16 mouse cellular contexts compared by ENCODE assay signal in genomic region chr4:140616196-140616595, GRCm38 (mm10). TPM values are rescaled to one million over a fixed set of nuclear protein-coding genes. Genes with fewer than 3 reads are reported as not detected.
DNase-seq lines count a peak whose midpoint lies in the region; ATAC-seq and TF ChIP-seq lines count a peak whose summit lies in the region.
"Had no signal": no experiment of that assay in that cellular context is flagged by ENCODE, and none has a peak within 500 bp of the region (broad histone marks: within the 10 kb centered on the region; RNA-seq: fewer than 3 reads in every experiment).

No protein-coding gene starts in this region.

- no peaks in the 10 kb centered on the region for H3K9me3 ChIP-seq in liver, embryonic 12.5 days (replicated peaks)
- no peaks in the 10 kb centered on the region for H3K9me3 ChIP-seq in intestine, postnatal 0 days (ENCODE audit: control insufficient read depth)
- H3K9me3 ChIP-seq: embryonic facial prominence, embryonic 15.5 days; forebrain, embryonic 15.5 days; midbrain, embryonic 10.5 days had no signal

- H3K4me2 ChIP-seq in liver, embryonic 12.5 days, result no peak overlapping the region
- no peak overlapping the region for H3K4me2 ChIP-seq in intestine, postnatal 0 days (replicated peaks; ENCODE audit: low read depth)
- H3K4me2 ChIP-seq: embryonic facial prominence, embryonic 15.5 days; forebrain, embryonic 15.5 days had no signal

- H3K27me3 ChIP-seq in liver, adult 2 months (ENCODE audit: control insufficient read depth, insufficient read depth, low read length), result no peaks in the 10 kb centered on the region
- no peaks in the 10 kb centered on the region for H3K27me3 ChIP-seq in liver, embryonic 12.5 days (replicated peaks)
- no peaks in the 10 kb centered on the region for H3K27me3 ChIP-seq in intestine, postnatal 0 days (replicated peaks; ENCODE audit: control insufficient read depth, insufficient read depth, low read length)
- no peaks in the 10 kb centered on the region for H3K27me3 ChIP-seq in small intestine, adult 2 months (ENCODE audit: control insufficient read depth, insufficient read depth, low read length)
- H3K27me3 ChIP-seq: embryonic facial prominence, embryonic 15.5 days; forebrain, embryonic 15.5 days had no signal

- H3K4me1 ChIP-seq in liver, adult 2 months (ENCODE audit: control insufficient read depth, insufficient read depth, low read length), result peaks cover 14% of the 10 kb centered on the region
- H3K4me1 ChIP-seq in liver, embryonic 12.5 days, result peaks cover 21% of the 10 kb centered on the region
- no peaks in the 10 kb centered on the region for H3K4me1 ChIP-seq in intestine, postnatal 0 days (replicated peaks; ENCODE audit: control insufficient read depth, insufficient read depth, low read length)
- peaks cover 11% of the 10 kb centered on the region for H3K4me1 ChIP-seq in small intestine, adult 2 months (ENCODE audit: control insufficient read depth, insufficient read depth, insufficient read length, low read length)

- H3K36me3 ChIP-seq in liver, adult 2 months (ENCODE audit: control insufficient read depth, insufficient read depth, low read length), result no peaks in the 10 kb centered on the region
- H3K36me3 ChIP-seq in liver, embryonic 12.5 days, result no peaks in the 10 kb centered on the region
- H3K36me3 ChIP-seq in intestine, postnatal 0 days (ENCODE audit: control insufficient read depth, insufficient read depth), result no peaks in the 10 kb centered on the region; the same call in 1 of the 2 replicates
- no peaks in the 10 kb centered on the region for H3K36me3 ChIP-seq in small intestine, adult 2 months (ENCODE audit: control insufficient read depth, insufficient read depth, low read length)

- peak overlapping the region; percentile 99 for H3K27ac ChIP-seq in liver, adult 2 months (replicated peaks; ENCODE audit: insufficient read depth, low read depth, low read length)
- no peak overlapping the region for H3K27ac ChIP-seq in liver, embryonic 12.5 days
- peak overlapping the region; percentile 10; the same call in 1 of the 2 replicates for H3K27ac ChIP-seq in intestine, postnatal 0 days (ENCODE audit: low read depth, low read length)
- peak overlapping the region; percentile 68 for H3K27ac ChIP-seq in small intestine, adult 2 months (ENCODE audit: insufficient read depth, low read depth, low read length)
- H3K27ac ChIP-seq: embryonic facial prominence, embryonic 15.5 days; forebrain, embryonic 15.5 days had no signal

- TF ChIP-seq POLR2A in liver, adult 2 months (IDR thresholded peaks at IDR 0.05; ENCODE audit: extremely low read depth, insufficient read depth, low read length), result no peak
- no peak for TF ChIP-seq POLR2A in small intestine, adult 2 months (IDR thresholded peaks at IDR 0.05; ENCODE audit: low read depth, low read length)

- peaks cover 11% of the 10 kb centered on the region; the same call in 1 of the 2 replicates for H3K79me2 ChIP-seq in liver, adult 2 months (ENCODE audit: control insufficient read depth, insufficient read depth, low read length)

- H3K4me3 ChIP-seq in liver, adult 2 months (ENCODE audit: insufficient read depth, low read depth, low read length), result peak overlapping the region; percentile 68
- no peak overlapping the region for H3K4me3 ChIP-seq in liver, embryonic 12.5 days
- H3K4me3 ChIP-seq in intestine, postnatal 0 days (ENCODE audit: low read depth, low read length), result no peak overlapping the region
- peak overlapping the region; percentile 59 for H3K4me3 ChIP-seq in small intestine, adult 2 months (ENCODE audit: low read depth, low read length)
- H3K4me3 ChIP-seq: embryonic facial prominence, embryonic 15.5 days; forebrain, embryonic 15.5 days; midbrain, embryonic 10.5 days; myocyte had no signal

- 17% methylated on average over 7 of the region's 7 CpGs for WGBS in liver, adult 2 months
- WGBS in liver, embryonic 12.5 days (ENCODE audit: insufficient replicate concordance), result 54% methylated on average over 7 of the region's 7 CpGs
- 38% methylated on average over 7 of the region's 7 CpGs for WGBS in intestine, postnatal 0 days
- 12% methylated on average over 7 of the region's 7 CpGs for WGBS in small intestine, adult 2 months

- no peak for ATAC-seq in liver, embryonic 12.5 days
- no peak for ATAC-seq in intestine, postnatal 0 days
- no peak for ATAC-seq in erythroblast, adult 5-6 weeks (replicated peaks; ENCODE audit: low FRiP score, poor library complexity, severe bottlenecking)
- ATAC-seq: forebrain, embryonic 15.5 days had no signal

- peak overlapping the region; percentile 83 for H3K9ac ChIP-seq in liver, adult 2 months (ENCODE audit: low read depth, low read length)
- H3K9ac ChIP-seq in liver, embryonic 12.5 days, result no peak overlapping the region
- no peak overlapping the region for H3K9ac ChIP-seq in intestine, postnatal 0 days (ENCODE audit: low read depth, low read length)
- H3K9ac ChIP-seq: embryonic facial prominence, embryonic 15.5 days; forebrain, embryonic 15.5 days had no signal

- peak; percentile 20; the same call in 1 of the 2 replicates for TF ChIP-seq CTCF in liver, adult 2 months (IDR thresholded peaks at IDR 0.05; ENCODE audit: low read depth, low read length)
- no peak for TF ChIP-seq CTCF in intestine, postnatal 0 days (IDR thresholded peaks at IDR 0.05; ENCODE audit: low read depth)
- TF ChIP-seq CTCF in small intestine, adult 2 months (IDR thresholded peaks at IDR 0.05; ENCODE audit: extremely low read depth, insufficient read length, insufficient replicate concordance, low read depth, low read length), result no peak

- peak; percentile 81 for DNase-seq in liver, adult 2 months (ENCODE audit: extremely low read depth, low read depth, low spot score)
- DNase-seq in kidney, postnatal 25 days, result peak; percentile 70 to 81
- DNase-seq in Muller cell, postnatal 12 days (ENCODE audit: inconsistent ontology term), result no peak
- DNase-seq: adrenal gland, postnatal 14 days; cerebellum, postnatal 36 days; gastrocnemius, postnatal 10 days; heart, postnatal 10 days; thymus, postnatal 36 days had no signal

RNA-seq across cellular contexts. Expression of gene Arhgef10l, which starts 49.6 kb away (rescaled TPM):
- total RNA-seq in liver, adult 2 months (2014; rRNA removed), result 17.7 and 25.5 TPM in 2 replicates
- 54.4 and 69.9 TPM in 2 replicates for polyA plus RNA-seq in liver, adult 2 months (2012; rRNA removed)
- 3.5 and 3.7 TPM in 2 replicates for polyA plus RNA-seq in liver, embryonic 12.5 days (2016; fragmentation: Nextera tagmentation; extraction: Ambion mirVana)
- polyA plus RNA-seq in intestine, postnatal 0 days (2015; fragmentation: Nextera tagmentation; extraction: Ambion mirVana), result 3.9 and 5.4 TPM in 2 replicates
- polyA plus RNA-seq in small intestine, adult 2 months (2012; rRNA removed), result 10.4 and 14.2 TPM in 2 replicates
- 1.5 and 7.3 TPM in 2 replicates for total RNA-seq in erythroblast, adult 5-6 weeks (2015; ENCODE audit: low replicate concordance)
- 2.6 and 4.5 TPM in 2 replicates for total RNA-seq in erythroblast, adult 5-6 weeks (2017; ENCODE audit: low replicate concordance)

Comparison
In these comparisons a context has a peak if more than half of its experiments do, and no peak if none do; other contexts are left out.
1. H3K4me3 ChIP-seq: peak in liver, adult 2 months (single experiment) and small intestine, adult 2 months (single experiment); none in liver, embryonic 12.5 days (single experiment) and intestine, postnatal 0 days (single experiment).